Mouse (Mus musculus) skeletal muscle tissue, adult 2 months (tissue): Measurements from ENCODE around the gene Ryr3.

Source experiments
- DNase-seq: peaks from one replicate; pipeline ENCODE4 v3.0.0-alpha.2; 2012; ENCODE audit warnings: low read depth, low spot score

Gene Ryr3

DNA sequence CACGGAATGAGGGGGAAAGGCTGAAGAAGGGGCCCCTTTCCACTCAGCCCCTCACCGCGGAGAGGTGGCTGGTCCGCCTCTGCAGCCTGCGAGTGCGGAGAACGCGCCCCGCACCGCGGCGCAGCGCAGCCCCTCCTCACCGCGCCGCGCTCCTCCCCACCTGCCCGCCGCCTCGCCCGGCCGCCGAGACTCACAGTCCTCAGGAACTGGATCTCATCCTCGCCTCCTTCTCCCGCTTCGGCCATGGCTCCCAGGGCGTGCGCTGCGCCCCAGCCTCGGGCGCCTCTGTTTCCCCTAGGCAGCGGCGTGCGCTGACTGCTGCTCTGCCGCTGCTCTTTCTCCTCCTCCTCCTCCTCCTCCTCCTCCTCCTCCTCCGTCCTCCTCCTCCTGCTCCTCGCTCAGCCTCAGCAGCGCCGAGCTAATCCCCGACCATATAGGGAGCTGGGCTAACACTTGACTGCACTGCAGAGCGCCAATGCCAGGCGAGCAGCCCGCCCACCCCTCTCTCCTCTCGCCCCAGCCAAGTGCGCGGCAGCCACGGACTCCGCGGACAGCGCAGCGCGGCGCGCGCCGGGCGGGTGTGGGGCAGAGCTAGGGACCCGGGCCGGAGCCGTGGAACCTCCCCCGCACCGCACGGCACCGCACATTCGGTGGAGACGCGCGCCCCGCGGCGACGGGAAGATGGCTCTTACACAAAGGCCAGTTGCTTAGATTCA is at the start of gene Ryr3:
TSS of gene Ryr3 (minus strand) at position 351 of the 716 bp plus-strand sequence.
- no peak for DNase-seq

DNA sequence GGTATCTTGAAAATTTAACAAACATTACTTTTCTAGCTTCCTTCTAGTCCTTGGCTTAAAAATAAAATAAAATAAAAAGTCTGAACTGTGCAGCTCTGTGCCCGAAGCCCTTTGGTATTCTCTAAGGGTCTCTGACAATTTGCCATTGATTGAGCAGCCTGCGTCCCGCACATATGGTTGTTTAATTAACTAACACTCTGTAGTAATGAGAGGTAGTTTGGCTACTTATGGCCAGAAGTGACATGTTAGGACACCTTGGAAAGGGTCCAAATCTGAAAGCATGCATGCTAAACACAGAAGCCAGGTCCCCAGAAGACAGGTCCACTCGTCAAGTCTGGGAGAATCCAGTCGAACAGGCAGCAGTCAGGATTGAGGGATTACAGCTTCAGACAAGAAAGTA is 22.0 kb upstream of the Ryr3 start:
- DNase-seq = no peak

DNA sequence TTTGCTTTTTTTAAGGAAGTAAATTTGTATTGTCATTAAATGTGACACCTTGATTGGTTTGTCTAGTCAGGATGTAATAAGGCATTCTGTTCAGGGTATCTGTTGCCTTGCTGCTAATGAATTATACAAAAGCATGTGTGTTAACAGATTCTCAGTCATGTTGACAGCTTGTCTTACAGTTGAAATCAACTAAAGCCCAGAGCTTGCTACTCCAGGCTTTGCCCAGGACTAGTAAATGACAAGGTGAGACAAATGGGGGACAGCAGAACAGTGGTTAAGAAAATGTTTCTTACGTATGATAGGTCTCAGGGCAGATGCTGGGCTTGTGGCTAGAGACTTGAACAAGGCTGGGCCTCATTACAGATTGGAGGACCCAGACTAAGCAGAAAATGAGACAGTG is 20.1 kb upstream of the Ryr3 start:
- DNase-seq = no peak

DNA sequence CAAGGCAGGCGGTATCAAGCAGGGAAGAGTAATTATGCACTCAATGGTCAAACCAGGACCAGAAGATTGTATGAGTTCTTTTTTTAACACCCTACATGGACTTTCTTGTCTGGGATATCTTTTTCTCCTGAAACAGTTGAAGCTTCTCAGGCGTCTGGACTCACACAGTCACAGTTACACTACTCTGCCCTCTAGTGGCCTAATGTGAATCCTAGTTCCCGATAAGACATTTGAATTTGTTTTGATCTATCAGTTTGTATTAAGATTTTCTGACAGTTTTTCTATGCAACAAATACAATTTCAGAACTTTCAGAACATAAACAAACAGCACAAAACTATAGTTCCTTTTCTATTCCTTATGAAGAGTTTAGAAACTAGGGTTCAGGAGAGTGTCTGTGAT is 17.7 kb upstream of the Ryr3 start:
- peak; percentile 19 for DNase-seq

DNA sequence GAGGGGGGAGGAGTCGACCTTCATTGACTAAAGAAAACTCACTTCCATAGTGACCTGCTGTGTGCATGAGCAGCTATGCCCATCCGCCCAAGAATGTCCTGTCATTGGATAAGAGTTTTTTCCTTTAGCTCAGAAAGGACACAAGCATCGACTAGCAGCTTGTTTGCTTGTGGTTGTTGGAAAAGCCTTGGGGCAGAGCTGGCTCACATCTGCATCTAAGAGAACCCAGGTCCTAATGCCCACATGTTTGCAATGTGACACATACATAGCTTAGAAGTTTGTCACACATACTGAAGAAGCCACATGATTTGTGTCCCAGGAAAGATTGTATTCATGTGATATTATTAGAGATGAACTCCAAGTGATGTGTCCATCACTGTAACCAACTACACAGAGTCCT is 16.5 kb upstream of the Ryr3 start:
- no peak for DNase-seq

DNA sequence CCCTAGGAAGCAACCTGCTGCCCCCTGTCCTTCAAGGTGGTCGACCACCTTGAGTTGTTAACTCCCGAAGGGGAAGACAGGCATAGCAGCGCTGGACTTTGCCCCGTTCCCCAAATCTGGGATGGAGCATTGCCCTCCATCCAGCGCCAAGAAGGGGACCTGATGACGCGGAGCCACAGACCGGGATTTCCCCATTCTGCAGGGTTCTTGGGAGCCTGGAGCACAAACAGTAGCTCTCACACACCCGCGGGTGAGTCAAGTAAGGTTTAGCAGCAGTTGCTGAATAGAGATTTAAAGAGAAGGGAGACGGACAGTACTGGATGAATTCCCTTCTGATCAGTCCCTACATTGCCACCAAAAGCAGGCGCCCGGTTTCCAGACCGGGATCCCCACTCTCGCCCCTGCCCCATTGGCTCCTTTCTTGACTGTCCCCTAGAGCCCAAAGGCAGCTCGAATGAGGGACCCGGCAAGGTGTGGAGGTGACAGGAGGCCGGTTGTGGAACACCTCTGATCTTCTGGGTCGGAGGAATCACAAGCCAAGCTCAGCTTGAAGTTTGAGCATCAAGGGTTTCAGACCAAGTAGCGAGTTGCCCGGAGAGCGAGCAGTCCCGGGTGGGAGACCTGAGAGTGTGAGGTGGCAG is 671 bp downstream of the Ryr3 start:
- no peak for DNase-seq

DNA sequence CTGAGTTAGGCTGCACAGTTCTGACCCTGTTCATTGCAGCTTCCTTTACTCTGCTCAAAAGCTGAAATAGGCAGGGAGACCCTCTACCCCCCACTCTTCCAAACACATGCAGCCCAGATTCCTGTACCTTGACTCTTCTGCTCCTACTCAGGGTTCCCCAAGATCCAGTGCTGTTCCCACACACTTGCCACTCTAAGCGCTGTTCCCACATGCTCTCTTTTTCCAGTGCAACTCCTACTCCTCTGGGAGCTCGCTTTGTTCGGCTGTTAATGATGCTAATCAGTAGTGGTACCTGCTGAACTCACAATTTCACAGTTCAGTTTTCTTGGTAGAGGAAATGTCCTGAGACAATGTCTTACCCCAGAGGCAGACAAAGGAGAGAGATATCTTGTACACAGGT is 6.9 kb downstream of the Ryr3 start:
- no peak for DNase-seq

DNA sequence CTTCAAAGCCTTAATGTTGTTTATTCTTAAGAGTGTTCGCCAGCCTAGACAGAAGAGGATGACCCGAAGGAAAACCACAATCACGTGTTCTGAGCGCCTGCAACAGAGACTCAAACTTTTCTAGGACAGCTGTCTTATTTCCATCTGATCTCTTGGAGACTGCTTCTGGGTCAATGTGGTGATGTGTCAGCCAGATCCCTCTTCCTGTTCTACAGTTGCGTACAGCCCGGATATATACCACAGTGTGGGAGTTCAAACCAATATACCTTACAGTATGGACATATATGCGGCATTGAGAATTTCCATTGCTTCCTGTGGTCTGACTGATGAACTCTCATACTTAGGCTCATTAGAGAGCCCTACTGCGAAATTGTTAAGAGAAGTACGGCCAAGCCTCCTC is 7.6 kb downstream of the Ryr3 start:
- no peak for DNase-seq

DNA sequence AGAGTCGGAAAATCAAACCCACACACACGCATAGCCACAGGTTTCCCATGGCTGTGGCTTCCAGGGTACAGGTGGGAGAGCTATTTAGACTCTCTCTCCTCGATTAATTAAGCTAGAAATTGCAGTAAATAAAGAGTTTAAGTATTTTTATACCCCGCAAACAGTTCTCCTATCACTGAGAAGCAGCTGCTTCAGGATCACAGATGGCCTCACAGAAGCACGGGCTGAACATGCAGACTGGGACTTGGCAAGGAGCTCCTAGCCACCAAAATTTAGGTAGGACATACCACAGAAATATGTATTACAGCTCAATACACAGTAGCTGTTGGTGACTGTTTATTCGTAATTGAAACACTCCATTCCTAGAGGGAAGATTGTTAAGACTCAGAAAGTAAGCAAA is 14.0 kb downstream of the Ryr3 start:
- DNase-seq = no peak

DNA sequence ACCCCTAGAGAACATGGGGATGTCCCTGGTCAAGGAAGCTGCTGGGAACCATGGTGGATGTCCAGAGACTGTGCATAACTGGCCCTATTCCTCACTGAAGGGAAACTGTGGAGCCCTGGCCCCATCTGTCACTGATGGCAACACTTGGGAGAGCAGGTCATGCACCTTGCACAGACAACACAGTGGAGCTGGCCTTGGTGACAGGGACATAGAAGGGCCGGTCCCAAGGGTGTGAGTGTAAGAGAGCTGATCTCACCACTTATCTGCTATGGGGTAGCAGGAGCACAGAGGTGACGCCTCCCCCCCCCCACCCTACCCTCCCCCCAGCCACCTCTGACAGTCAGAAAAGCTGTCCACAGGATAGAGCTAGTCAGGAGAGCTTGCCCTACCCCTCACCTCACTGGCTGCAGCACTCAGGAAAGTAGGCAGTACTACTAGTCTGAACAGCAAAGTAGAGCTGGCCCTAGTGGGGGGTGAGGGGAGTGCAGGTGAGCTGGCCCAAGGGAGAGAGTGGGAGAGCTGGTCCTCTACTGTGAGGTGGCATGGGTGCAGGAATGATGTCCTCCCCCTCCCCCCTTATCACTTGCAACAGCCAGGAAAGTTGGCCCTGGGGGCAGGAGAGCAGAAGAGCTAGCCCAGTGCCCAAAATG is 17.7 kb downstream of the Ryr3 start:
- DNase-seq = no peak

DNA sequence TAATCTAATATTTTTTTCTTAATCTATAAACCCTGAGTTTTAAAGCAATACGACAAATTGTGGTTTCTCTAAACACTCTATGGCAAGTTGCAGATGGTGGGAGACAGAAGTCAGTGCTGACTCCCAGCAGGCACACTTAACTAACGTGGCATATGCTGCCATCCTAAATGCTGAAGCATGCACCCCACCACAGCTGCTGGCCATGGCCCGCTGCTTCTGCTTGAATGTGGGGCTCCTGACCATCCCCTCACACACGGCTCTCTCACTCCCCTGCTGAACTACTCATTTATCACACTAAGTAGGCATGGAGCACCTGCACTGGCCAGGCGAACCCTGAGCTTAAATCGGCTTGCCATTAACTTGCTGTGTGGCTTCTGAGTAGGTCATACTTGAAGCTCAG is 29.7 kb downstream of the Ryr3 start:
- no peak for DNase-seq

DNA sequence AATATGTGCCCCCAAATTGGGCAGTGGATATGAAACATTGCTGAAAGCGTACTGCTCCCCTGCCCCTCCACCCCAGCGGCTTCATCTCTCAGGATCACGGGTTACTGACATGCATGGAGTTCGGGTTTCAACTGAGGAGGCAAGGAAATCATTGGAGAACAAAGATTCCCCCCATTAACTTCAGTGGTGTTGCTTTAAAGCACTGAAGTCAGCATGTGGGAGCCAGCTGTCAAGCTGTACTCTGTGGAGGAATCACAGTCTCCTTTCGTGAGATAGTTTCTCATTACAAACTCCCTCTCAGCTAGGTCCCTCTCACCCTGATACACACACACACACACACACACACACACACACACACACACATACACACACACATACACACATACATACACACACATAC is 35.2 kb downstream of the Ryr3 start:
- DNase-seq = no peak

DNA sequence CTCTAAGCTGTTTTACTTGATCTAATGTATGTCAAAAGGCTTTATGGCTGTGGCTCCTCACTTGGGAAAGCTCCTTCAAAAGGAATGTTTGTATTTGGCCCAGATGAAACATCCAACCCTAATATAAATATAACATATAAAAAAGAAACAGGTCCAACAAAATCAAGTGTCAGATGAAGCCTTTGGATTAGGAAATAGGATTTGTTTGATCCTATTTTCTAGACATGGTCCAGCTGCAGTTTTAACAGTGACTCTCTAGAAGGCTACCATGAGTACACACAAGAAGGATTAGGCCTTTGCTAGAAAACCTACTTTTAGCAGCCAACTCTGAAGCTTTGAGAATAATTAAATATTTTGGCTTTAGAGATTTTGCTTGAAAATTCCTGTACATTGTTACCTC is 38.8 kb downstream of the Ryr3 start:
- no peak for DNase-seq

DNA sequence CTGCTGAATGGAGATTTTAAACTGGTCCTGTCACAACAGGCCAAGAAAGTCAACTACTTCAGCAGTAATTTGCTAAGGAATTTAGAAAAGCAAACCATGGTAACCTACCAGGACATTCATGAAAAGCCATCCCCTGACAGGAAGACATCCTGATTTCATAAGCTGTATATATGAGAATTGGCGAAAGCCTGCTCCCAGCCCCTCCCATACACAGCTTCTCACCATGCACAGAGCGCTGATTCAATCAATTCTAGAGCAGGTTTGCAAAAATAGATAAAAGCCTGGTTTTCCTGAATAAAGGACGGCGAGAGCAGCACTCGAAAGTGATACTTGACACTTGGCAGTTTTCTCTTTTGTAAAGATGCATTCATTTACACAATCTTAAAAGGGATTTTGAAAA is 40.6 kb downstream of the Ryr3 start:
- DNase-seq = no peak

DNA sequence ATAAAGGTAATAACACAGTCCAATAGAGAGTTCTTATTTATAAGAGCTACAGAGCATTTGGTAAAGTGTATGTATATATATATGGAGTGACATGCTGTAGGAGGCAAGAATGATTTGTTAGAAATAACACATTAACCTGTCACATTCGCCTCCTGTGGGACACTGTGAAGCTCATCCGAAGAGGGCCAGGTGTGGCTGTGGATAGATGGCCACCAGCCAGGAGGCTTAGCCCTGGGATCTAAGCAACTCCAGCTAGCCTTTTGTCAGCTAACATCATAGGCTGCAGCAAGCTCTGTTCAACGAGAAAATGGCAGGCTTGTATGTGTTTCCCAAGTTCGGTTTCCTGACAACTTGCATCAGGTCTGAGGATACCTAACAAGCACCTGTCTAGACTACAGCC is 48.8 kb downstream of the Ryr3 start:
- DNase-seq = no peak

DNA sequence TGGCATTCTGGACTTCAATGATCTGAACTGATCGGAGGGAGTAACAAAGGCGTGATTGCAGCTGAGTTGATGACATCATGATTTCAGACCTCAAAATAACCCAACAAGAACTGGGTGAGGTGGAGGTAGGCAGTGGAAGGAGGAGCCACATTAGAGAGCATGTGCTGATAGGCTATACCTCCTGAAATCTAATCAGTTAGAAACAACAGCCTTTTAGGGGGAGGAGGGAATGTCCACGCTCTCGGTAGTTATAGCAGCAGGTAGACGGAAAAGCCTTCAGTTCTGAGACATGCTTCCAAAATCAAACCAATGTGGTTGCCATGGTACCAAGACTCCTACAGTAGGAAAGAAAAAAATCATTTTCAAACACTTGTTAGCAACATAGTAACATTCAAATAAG is 55.4 kb downstream of the Ryr3 start:
- DNase-seq = no peak

DNA sequence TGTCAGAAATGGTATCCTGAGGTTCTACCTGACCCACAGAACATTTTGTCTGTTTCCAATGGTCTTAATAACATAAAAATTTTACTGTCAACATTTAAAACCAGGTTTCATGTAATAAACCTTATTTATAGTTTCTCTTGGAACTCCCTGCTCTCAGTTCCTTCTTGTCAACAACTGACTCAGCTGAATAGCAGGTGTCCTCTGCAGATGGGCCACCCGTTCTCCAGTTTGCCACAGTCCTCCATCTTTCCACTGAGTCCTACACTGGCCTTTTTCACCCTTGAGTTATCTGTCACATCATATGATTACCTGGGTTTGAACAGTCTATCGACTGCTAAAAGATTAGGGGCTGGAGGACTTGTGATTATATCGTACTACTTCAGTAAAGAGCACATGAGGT is 79.1 kb downstream of the Ryr3 start:
- no peak for DNase-seq

DNA sequence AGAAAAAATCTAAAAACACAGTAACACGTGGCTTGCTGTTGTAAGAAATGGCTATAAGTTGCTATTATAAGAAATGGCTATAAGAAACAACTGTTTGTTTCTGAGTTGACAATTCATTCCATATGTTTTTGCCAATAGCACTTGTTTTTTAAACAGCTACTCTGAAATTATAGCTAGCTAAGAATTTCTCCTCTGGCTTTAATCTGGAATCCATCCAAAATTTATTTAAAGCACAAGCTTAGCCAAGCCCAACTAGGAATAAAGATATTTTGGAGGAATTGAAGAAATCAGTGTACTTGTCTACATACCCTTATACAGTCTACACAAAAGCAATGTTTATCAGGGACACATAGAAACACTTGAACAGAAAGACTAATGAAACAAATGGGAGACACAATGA is 93.4 kb downstream of the Ryr3 start:
- no peak for DNase-seq

DNA sequence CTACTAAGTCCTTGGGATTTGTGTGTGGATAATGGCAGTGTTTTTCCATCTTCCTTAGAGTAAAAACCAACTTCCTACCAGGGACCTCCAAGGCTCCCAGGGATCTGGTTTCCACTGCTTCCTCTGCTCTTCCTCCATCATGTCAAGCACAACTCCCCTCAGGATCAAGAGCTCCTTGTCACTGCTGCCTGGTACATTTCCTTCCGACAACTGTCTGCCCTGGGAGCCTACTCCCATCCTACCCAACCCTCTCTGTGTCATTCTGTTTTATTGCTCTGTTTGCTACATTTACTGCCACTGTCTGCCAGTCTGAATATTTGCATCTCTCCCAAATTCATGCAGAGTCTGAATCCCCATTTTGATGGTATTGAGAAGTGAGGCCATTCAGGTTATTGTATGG is 97.8 kb downstream of the Ryr3 start:
- DNase-seq = no peak

DNA sequence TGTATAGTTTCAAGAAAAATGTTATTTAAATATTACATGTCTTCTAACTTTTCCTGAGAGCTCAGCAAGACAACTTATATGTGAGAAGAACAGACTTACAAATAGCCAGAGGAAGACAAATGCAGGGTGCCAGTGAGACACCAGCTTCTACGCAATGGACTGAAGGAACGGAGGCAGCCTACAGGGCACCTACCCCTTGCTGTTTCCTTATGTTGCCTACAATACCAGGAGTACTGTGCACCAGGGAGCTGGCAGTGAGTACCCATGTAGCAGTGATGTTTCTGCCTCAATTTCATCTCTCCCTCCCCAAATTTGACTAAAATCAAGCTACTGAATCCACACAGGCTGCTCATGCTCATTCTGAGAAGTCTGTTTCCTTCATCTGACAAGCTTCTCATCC is 100.1 kb downstream of the Ryr3 start:
- DNase-seq = no peak

DNA sequence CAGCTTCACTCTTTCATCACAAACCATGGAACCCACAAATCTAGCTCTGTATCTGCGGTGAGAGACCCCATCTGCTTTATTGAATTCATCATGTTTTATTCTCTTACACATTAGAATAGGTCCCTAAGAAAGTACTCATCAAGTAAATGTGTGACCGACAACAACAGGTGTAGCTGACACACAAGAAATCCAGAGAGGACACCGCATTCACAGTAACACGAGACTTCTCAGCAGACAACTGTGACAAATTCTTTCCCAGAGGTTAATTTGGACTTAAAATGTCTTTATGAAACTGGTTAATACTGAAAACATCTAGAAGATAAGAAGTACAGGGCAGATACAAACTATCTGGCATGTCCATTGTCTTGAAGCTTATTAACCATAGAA is 101.0 kb downstream of the Ryr3 start:
- DNase-seq = no peak

DNA sequence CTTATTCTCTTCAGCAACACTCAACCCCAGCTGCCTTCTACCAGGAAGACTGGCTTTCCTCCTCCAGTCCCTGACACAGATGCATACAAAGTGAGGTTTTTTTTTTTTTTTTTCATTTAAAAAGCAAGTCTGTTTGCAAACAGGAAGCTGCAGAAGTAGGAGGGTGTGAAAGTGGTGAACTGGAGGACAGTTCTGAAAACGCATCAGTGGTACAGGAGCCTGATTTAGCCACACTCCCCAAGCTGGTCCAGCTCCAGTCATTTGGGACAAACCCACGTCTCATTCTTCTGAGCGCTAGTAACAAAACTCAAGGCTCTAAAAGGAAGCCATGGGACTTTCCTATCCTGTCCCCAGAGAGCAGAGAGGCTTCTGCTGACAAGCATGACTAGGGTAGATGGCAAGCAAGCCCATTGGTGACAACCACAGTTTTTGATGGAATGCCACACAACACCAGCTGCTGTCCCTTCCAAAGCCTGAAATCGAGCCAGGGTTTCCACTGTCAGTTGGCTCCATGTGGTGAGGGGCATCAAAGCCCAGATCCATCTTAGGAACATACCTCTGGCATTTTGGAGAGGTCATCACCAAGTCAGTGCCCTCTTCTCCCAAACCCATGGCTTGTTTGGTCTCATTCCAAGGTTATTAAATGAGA is 101.5 kb downstream of the Ryr3 start:
- no peak for DNase-seq

DNA sequence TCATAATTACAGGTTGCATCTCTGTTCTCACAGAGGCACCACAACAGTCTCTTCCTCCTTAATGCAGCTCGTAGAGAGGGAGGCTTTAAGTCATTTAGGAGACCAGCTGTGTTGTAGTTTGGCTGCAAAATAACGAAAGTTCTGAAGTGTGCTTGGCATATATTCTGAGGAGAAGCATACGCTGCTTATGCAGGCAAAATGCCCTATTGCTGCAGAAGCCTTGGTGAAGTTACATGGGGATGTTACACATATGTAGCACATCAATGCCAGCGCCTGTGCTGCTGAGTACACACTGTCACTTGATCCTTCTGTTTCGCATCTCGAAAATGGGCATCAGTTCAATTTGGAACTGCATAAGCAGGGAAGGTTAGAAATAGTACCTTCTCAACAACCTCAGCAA is 112.3 kb downstream of the Ryr3 start:
- no peak for DNase-seq
